Mouse (Mus musculus) testis, adult 2 months (tissue): ENCODE measurements around the gene Gm6583.

ENCODE experiments used
- CTCF ChIP-seq: fragments of 200-500 bp; IDR thresholded peaks from 2 replicates; pipeline ENCODE4 v1.5.1; 2012; ENCODE audit warnings: low read depth, mild to moderate bottlenecking, inconsistent platforms, low read length, moderate library complexity; ENCODE audit not compliant: control insufficient read depth, insufficient read depth, insufficient replicate concordance
- POLR2A ChIP-seq: fragments of 200-500 bp; IDR thresholded peaks from 2 replicates; pipeline ENCODE4 v1.6.1; 2012; ENCODE audit warnings: low read depth, mild to moderate bottlenecking, inconsistent platforms, low read length, moderate library complexity; ENCODE audit not compliant: control insufficient read depth

GRCm38 (mm10) chr5:112367338-112367737 is 11.5 kb upstream of the Gm6583 start:
- TF ChIP-seq POLR2A: no peak
- TF ChIP-seq CTCF: no peak
